Mouse (Mus musculus) bone marrow, adult 2 months (tissue): ENCODE measurements around the gene Cd9. TPM values are rescaled to one million over a fixed set of nuclear protein-coding genes. Genes with fewer than 3 reads are reported as not detected.
A peak's percentile ranks its signal among the peaks of the same experiment; 100 is the strongest.
"Not testable (repeated sequence)": the region's sequence is repeated elsewhere in the genome, so short reads cannot be mapped to it uniquely, and the experiment has no call there.

ENCODE experiments used
- H3K27ac ChIP-seq: fragments of 200-500 bp; 2 replicates; pipeline ENCODE4 v1.5.1; 2012; ENCODE audit warnings: low read depth, mild to moderate bottlenecking, control low read depth, inconsistent platforms, low read length; ENCODE audit not compliant: control insufficient read depth, poor library complexity, insufficient read depth
- H3K4me1 ChIP-seq: fragments of 200-500 bp; 2 replicates; pipeline ENCODE4 v1.6.1; 2011; ENCODE audit warnings: low read length; ENCODE audit not compliant: control insufficient read depth, insufficient read depth
- H3K4me3 ChIP-seq: fragments of 200-500 bp; replicated peaks from 2 replicates; pipeline ENCODE3; 2011; ENCODE audit warnings: mild to moderate bottlenecking, low read depth, low read length, control low read depth; ENCODE audit not compliant: control insufficient read depth
- CTCF ChIP-seq: fragments of 200-500 bp; IDR thresholded peaks from 2 replicates; pipeline ENCODE4 v1.5.1; 2011; ENCODE audit warnings: low read length, control low read depth; ENCODE audit not compliant: control insufficient read depth, insufficient read depth
- POLR2A ChIP-seq: fragments of 200-500 bp; IDR thresholded peaks from 2 replicates; pipeline ENCODE4 v1.6.1; 2011; ENCODE audit warnings: low read depth, mild to moderate bottlenecking, control low read depth, low read length, borderline replicate concordance; ENCODE audit not compliant: control insufficient read depth
- WGBS: fragments of 180-500 bp; shearing (Covaris S2); methylation state at CpG from one replicate; pipeline ENCODE4 v1.1.7; 2018; 5-methylcytosine and 5-hydroxymethylcytosine counted together
- polyA plus RNA-seq: library from polyadenylated mRNA; stranded (reverse); fragments of >200 nt; gene quantifications from 2 replicates; pipeline ENCODE4 v1.2.4, GENCODE M21; 2011; ENCODE audit warnings: low replicate concordance; ENCODE audit not compliant: missing spikeins, insufficient read depth, insufficient read length

The Cd9 gene
- polyA plus RNA-seq, 1 experiment, result 90.4 TPM

DNA sequence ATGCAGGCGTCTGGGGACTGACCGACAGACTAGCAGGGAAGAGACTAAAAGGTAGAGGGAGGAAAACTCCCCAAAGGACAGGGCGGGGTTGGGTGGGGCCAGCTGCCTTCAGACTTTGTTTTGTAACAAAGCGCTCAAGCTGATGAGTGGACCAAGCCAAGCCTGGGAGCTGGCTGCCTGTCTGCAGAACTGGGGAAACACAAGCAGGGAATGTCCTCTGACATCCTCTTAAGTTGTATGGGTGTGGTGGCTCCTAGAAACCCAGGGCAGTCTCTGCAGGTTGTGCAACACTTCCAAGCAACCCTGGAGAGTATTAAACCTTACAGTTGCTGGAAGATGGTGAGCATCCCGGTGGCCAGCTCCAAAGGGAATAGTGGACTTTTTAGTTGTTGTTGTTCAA, 1.4 kb downstream of the Cd9 start:
- WGBS, result 45% methylated on average over 5 of the region's 5 CpGs
- Histone ChIP-seq H3K27ac (peak overlapping the region; percentile 44), H3K4me1 (peaks cover 4% of the 10 kb centered on the region; the same call in 1 of the 2 replicates), H3K4me3 (peak overlapping the region; percentile 67)
- no peak for TF ChIP-seq CTCF
- TF ChIP-seq POLR2A, result no peak

DNA sequence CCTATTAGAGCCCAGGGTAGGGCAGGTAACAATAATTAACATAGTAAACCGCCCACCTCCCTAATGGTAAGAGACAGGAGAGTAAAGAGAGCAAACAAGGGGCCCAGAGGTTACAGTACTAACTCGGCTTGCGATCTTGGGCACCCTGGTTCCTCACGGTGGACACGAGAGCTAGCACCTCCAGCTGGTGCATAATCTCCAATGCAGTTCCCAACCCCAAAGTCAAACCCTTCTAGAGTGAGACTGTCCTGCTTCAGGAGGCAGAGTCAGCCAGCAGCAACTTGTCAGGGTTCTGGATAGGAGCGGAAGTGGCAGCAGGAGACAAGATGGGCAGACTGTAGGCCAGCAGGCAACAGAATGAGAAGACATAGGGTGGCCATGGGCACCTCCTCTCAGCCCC, 1.9 kb downstream of the Cd9 start:
- peak overlapping the region; percentile 18 for H3K27ac ChIP-seq
- 65% methylated on average over 6 of the region's 6 CpGs for WGBS
- H3K4me3 ChIP-seq, result peak overlapping the region; percentile 41
- TF ChIP-seq CTCF (no peak), POLR2A (no peak)
- H3K4me1 ChIP-seq, result peaks cover 4% of the 10 kb centered on the region; the same call in 1 of the 2 replicates

DNA sequence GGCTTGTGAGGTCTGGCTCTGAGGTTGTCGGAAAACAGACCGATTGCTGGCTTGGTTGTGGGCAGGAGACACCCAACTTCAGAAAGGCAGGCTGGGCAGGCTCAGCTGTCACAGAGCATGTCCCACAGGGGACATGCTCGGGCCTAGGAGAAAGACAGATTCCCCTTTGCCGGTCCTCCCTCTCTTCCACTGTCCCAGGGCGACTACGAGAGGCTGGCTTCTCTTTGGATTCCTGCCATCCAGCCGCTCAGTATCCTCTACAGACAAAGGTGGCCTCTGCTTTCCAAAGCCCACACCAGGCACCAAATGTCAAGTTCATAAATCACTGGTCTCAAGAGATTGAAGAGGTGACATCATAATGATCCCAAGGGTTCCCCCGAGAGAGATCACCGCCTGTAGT, 2.6 kb downstream of the Cd9 start:
- 0 out of 2 replicates have a peak overlapping the region, but pooled peaks have one; percentile 8 for H3K27ac ChIP-seq
- TF ChIP-seq POLR2A, result no peak
- no peak for TF ChIP-seq CTCF
- H3K4me1 ChIP-seq, result peaks cover 4% of the 10 kb centered on the region; the same call in 1 of the 2 replicates
- H3K4me3 ChIP-seq, result no peak overlapping the region
- WGBS, result 73% methylated on average over 9 of the region's 9 CpGs

DNA sequence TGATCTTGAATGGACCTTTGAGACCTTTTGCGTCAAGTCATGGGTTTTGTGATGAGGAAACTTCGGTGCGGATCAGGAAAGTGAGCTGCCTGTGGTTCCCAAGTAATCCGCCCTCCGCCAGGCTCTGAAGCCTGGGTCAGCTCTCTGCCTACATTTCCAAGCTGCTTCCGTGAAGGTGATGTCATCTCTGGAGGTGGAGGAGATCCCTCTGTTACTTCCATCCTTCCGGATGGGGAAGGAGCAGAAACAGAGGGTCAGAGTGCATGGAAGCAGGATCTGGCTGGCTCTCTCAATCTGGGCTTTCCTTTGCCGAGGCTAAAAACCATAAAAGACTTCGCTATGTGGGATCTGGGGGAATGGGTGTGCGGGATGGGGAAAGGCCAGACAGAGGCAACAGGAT, 3.2 kb downstream of the Cd9 start:
- Histone ChIP-seq H3K4me1 (peaks cover 4% of the 10 kb centered on the region; the same call in 1 of the 2 replicates), H3K27ac (no peak overlapping the region), H3K4me3 (no peak overlapping the region)
- no peak for TF ChIP-seq POLR2A
- TF ChIP-seq CTCF, result no peak
- WGBS, result 88% methylated on average over 10 of the region's 10 CpGs

DNA sequence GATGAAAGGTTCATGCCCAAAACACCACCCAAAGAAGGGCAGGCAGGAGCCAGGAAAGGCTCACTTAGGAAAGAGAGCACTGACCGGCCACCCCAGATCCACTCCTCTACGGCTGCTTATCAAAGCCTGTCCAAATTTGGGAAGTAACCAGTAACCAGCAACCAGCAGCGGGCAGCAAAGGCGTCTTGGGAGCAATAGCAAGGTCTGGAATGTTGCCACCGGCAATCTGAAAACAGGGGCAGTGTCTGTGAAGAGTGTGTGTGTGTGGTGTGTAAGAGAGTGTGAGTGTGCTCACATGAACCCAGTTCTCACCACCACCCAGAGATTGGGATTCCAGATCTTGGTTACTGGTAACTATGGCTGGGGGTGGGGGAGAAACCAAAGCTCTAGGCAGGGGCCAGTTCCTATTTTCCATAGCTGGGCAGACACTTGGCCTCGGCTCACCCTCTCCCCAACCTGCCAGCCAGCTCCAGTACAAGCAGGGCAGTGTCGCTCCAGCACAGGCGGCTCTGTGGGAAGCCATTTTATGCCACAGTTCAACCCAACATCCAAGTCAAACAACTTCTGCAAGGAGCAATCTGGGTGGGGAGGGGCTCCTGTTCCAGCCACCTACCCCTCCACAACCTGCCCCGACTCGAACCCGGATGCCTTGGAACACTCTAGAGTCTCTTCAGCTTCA, 4.6 kb downstream of the Cd9 start:
- Histone ChIP-seq H3K27ac (0 out of 2 replicates have a peak overlapping the region, but pooled peaks have one; percentile 9), H3K4me1 (peaks cover 4% of the 10 kb centered on the region; the same call in 1 of the 2 replicates), H3K4me3 (no peak overlapping the region)
- 48% methylated on average over 11 of the region's 11 CpGs for WGBS
- TF ChIP-seq POLR2A (no peak), CTCF (no peak)

DNA sequence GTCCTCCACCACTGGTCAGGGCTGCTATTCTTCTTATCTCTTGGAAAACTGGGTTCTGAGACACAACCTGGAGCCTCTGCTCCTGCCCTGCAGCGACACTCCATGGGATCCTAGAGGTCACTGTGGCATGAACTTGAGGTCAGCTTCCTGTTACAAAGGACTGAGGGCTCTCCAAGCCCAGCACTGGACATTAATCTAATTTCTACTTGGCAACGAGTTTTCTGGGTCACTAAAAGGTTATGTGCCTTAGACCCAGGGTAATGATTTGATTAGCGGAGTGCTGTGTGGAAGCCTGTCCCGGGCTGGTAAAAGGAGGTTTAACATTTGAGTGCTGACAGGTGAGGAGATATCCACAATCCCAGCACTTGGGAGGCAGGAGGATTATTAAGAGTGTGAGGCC, 9.0 kb downstream of the Cd9 start:
- H3K4me3 ChIP-seq, result no peak overlapping the region
- WGBS, result 71% methylated on average over 4 of the region's 4 CpGs
- peaks cover 12% of the 10 kb centered on the region for H3K4me1 ChIP-seq
- TF ChIP-seq POLR2A (no peak), CTCF (no peak)
- H3K27ac ChIP-seq, result peak overlapping the region; percentile 15; the same call in 1 of the 2 replicates

DNA sequence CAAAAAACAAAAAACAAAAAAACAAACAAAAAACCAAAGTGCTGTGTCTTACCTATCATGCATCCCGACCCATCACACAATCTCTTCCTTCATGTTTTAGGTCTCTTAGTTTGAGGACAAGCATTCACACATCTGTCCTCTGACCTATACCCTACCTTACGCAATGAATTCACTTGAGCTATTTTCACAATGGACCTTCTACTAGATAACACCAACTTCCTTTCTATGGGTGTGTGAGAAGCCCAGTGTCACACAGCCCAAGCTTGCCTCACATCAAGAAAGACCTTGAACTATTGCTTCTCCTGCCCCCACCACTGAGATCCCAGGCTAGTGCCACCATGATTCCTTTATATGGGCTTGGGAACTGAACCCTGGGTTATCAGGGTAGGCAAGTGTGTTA, 9.9 kb downstream of the Cd9 start:
- Histone ChIP-seq H3K4me1 (peaks cover 14% of the 10 kb centered on the region), H3K4me3 (no peak overlapping the region), H3K27ac (peak overlapping the region; percentile 63; the same call in 1 of the 2 replicates)
- no peak for TF ChIP-seq POLR2A
- TF ChIP-seq CTCF, result no peak
- WGBS, result 42% methylated on average over 2 of the region's 2 CpGs

DNA sequence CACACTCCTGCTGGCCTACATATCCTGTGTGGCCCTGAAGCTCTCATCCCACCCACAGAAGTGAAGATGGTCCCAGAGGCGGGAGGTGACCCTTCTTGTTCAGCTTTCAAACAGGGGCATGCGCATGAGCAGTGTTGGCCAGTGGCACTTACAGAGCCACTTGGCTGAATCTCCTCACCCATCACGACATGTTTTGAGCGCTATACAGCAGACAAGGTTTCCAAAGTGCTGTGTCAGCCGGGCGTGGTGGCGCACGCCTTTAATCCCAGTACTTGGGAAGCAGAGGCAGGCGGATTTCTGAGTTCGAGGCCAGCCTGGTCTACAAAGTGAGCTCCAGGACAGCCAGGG, 10.3 kb downstream of the Cd9 start:
- H3K4me3 ChIP-seq, result not testable (repeated sequence)
- peaks cover 17% of the 10 kb centered on the region for H3K4me1 ChIP-seq
- WGBS, result 74% methylated on average over 10 of the region's 10 CpGs
- H3K27ac ChIP-seq, result peak overlapping the region; percentile 80
